Mouse (Mus musculus) embryonic fibroblast, embryonic 13.5 days (primary cell): ENCODE data around the gene Cd300a.

Source experiments
- CTCF ChIP-seq: IDR thresholded peaks from 2 replicates; pipeline ENCODE4 v1.5.1; 2011; ENCODE audit warnings: mild to moderate bottlenecking, control low read depth, low read length, moderate library complexity, borderline replicate concordance; ENCODE audit not compliant: insufficient read depth
- POLR2A ChIP-seq: IDR thresholded peaks from 2 replicates; pipeline ENCODE4 v1.6.1; 2011; ENCODE audit warnings: low read depth, mild to moderate bottlenecking, control low read depth, low read length, moderate library complexity

DNA sequence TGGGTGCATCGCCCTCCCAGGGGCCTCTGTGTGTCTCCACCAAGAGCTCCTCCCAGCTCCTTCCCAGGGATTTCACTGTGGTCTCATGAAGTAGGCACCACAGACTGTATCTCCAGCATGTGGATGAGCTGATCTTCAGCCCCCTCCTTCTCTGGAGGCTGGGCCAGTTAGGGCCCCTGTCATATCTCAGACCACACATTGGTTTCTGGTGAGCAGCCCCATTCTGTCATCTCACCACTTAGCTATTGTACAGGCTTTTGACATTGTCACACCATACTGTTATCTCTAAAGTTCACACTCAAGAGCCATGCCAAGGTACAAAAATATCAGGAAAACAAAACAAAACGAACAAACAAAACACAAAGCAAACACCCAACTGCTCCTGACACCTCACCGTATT is 6.2 kb downstream of the Cd300a start:
- TF ChIP-seq CTCF (no peak), POLR2A (no peak)
